Mouse (Mus musculus) inflammation-experienced regulatory T-cells, adult 6 months (primary cell): Measurements from ENCODE around the gene Gm20388. TPM values are rescaled to one million over a fixed set of nuclear protein-coding genes. Genes with fewer than 3 reads are reported as not detected.

Source experiments
- ATAC-seq: one replicate; pipeline ENCODE4 v1.8.0; 2017
- polyA plus RNA-seq, 3 experiments: library from polyadenylated mRNA; unstranded; fragments of 100-300 nt; shearing (Covaris generic); gene quantifications; one replicate each; pipeline ENCODE4 v1.2.1; 2017

The Gm20388 gene
- polyA plus RNA-seq, 3 experiments from 2014 or later, result 10.8 to 14.1 (median 11.8) TPM

GRCm38 (mm10) chr8:121072406-121073130 is 1161.9 kb downstream of the Gm20388 start:
- no peak for ATAC-seq

- no peak for ATAC-seq
Observed at GRCm38 (mm10) chr8:121073174-121074107, 1162.8 kb downstream of the Gm20388 start.

DNA sequence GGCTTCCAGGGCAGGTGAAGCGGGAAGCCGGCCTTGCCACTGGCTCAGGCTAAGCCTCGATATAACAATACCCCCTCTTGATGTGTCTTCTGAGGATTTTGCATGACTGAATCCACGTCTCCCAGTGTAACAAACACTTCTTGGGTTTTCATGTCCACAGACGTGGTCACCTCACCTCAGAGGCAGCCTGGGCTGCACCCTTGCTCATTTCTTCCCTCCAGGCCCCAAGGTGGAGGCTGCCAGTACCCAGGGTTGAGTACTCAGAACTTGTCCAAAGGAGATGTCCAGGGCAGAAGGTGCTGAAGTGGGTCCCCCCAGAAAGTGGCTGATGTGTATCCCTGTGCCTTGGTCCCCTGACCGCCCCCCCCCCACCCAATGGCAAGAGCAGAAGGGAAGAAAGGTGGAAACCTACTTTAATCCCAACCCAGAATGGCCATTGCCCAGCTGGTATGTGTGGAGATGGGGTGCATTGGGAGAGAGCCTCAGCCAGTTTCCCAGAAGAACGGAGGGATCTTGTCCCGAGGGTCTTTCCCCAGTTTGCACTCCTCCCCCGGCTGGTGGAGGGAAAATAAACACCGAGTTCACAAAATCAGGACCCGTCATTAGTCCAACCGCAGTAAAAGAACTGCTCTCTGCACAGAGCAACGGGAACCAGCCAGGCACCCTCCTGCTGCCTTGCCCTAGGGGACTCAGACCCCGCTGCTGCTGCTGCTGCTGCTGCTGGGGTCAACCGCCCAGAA is 1163.6 kb downstream of the Gm20388 start:
- no peak for ATAC-seq

DNA sequence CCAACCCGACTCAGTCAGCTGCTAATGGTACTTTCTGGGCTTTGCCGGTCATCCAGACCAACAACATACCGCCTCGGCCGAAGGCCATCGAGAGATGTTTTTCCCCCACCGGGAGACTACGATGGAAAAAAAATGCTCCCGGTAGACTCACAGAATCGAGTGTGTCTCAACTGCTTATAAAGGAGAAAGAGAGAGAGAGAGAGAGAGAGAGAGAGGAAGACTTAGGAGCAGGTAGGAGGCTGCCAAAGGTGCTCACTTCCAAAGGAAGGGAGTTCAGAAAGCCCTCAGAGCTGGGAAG is 1164.2 kb downstream of the Gm20388 start:
- no peak for ATAC-seq

DNA sequence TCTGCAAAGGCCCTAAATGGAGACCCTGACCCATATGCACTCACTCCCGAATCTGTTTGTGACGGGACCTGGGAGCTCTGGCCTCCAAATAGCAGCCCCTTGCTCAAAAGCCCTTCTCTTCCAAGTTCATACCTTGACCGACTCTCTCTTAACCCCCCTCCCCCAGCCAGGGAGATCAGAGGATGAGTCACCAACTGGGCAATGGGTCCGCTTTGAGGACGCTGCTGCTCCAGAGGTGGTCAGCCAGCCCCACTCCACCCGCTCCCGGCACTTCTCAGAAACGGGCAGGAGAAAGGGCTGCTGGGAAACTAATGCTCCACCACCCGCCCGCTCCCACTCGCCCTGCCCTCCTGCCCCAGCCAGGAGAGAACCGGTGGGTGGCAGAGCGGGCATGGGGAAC is 1165.3 kb downstream of the Gm20388 start:
- no peak for ATAC-seq

GRCm38 (mm10) chr8:121076555-121076954 is 1165.9 kb downstream of the Gm20388 start:
- no peak for ATAC-seq

GRCm38 (mm10) chr8:121078721-121079120 is 1168.1 kb downstream of the Gm20388 start:
- ATAC-seq, result no peak

- no peak for ATAC-seq
Observed at GRCm38 (mm10) chr8:121079201-121079600, 1168.6 kb downstream of the Gm20388 start.

GRCm38 (mm10) chr8:121079944-121080343 is 1169.3 kb downstream of the Gm20388 start:
- ATAC-seq, result no peak

GRCm38 (mm10) chr8:121080361-121081090 is 1169.9 kb downstream of the Gm20388 start:
- no peak for ATAC-seq

DNA sequence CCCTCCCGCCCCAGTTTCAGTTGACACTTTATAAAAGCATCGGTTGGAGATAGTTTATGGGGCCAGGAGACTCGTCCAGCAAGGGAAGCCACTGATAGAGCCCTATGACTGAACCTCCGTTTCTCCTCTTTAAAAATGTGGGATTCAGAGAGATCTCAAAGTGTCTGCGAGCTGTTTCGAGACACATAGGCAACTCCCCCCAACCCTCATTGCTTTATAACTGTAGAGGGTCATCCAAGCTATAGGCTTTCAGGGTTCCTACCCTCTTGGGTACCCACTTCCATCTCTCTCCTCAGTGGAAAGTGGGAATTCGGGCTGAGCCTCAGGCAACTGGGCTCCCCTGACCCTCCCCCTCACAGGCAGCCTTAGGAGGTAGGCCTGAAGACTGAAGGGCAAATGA is 1170.8 kb downstream of the Gm20388 start:
- ATAC-seq, result no peak

GRCm38 (mm10) chr8:121082218-121083092 is 1171.8 kb downstream of the Gm20388 start:
- ATAC-seq, result no peak

DNA sequence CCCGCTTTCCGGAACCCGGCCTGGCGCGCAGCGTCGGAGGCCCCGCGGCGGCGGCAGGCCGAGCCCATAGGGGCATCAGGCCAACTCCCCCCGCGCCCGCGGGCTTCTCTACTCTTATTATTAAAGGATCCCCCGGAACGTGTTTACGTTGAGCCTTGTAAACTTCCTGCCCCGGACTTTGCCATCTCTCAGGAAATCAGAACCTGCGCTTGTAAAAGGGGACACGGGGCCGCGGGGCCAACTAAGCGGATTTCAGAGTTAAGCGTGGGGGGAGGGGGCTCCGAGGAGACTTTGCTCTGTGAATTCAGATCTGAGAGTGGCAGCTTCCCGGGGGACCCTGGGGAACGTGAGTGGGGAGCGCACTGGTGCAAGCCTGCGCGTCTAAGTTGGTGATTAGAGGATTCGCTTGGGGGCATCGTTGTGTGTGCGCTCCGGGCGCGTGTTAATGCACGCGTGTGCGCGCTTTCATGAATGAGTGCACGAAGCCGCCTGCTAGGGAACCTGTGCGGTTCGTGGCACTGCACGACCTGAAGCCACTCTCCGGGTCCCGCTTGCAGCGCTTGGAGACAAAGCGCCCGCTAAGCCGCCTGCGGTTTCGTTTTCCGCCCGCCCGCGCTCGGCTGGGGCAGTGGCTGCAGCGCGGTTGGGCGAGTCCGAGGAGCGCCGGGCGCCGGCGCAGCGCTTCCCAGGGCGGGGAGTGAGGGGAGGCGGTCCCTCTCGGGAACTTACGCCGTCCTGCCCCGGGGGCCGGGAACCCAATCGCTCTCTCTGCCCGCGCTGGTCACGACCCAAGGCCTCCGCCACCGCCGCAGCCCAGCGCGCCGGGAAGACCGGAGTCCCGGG is 1172.7 kb downstream of the Gm20388 start:
- no peak for ATAC-seq

DNA sequence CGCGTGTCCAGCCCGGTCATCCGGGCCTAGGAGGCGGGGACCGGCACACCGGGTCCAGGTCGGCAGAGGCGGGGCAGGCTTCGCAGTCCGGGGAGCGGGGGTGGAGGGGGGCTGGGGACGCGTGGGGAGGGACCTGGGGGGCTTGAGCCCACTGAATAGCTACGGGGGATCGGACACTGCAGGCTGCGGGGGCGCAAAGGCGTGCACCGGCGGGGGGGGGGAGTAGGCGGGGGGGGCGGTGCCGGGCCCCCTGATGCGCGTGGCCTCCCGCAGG is 1173.2 kb downstream of the Gm20388 start:
- ATAC-seq, result no peak

GRCm38 (mm10) chr8:121084210-121084951 is 1173.7 kb downstream of the Gm20388 start, which contains the start of gene Foxf1:
Gene Foxf1, plus strand, starts transcription at chr8:121084386.
- ATAC-seq, result no peak

GRCm38 (mm10) chr8:121085011-121085410 is 1174.4 kb downstream of the Gm20388 start:
- ATAC-seq, result no peak

DNA sequence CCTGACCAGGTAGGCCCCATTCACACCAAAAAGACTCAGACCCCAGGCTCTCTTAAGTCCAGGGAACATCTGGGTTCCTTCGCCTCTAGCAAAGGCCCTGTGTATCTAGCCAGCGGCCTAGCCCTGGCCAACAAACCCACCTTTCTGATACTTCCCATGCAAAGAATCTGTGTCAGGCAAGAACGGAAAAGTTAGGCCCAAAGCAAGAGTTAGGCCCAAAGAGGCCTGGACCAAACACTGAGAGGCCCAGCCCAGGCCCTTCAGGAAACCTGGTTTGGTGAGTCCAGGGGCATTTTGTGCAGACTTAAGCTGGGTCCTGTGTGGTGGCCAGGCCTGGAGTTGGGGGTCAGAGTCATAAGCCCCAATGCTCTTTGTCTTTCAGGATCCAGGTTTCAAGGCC is 1174.9 kb downstream of the Gm20388 start:
- ATAC-seq, result no peak

DNA sequence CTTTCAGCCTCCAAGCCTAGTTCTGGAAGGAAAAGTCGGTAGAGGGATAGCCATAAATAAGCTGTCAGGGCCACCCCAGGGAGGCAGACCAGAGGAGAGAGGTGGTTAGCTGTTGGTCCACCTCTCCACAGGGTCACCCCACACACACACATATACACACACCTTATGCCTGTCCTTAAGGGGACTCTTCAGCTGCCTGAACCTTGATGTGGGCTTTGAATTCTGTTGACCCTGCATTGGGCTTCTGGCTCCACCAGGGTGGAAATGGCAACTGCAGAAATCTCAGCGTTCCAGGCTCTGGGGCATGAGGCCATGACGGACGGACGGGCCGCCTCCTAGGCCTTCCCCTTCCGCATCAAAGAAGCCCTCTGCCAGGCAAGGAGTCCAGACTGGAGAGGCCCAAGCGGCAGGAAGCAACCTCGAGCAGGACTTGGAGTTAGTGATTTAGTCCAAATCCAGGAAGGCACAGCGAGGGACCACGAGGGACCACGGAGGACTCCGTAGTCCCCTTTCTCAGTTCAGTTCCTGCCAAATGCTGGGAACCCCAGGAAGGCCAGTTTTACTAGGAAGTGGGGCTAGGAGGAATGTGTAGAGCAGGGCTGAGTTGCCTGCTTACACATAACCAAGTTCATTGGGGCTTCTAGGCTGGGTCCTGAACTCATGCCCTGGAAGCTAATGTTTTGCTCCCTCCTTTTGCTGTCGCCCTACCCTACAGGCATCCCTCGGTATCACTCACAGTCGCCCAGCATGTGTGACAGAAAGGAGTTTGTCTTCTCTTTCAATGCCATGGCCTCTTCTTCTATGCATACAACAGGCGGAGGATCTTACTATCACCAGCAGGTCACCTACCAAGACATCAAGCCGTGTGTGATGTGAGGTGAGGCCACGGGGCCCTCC is 1175.6 kb downstream of the Gm20388 start:
- no peak for ATAC-seq

DNA sequence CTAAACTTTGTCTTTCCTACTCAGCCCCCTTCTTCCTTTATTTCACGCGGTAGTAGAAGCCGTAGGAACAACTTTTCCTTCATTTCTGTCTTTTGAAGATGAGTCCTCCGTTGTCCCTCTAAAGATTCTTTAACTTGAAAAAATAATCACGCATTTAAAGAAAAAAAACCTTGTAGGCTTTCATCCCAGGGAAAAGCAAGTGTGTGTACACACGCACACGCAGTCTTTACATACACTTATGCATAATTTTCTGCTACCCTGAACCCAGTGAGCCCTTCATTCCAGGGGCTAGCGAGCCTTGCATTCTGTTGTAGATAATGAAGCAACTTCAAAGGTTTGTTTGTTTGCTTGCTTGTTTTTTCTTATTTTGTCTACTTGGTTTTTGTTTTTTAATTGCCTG is 1177.6 kb downstream of the Gm20388 start:
- no peak for ATAC-seq
